Mouse (Mus musculus): ENCODE measurements around the gene Acsf3. TPM values are rescaled to one million over a fixed set of nuclear protein-coding genes. Genes with fewer than 3 reads are reported as not detected.
A peak's percentile ranks its signal among the peaks of the same experiment; 100 is the strongest.

Gene Acsf3
- polyA plus RNA-seq, 1 experiment from 2014 or later, result 17.4 TPM

DNA sequence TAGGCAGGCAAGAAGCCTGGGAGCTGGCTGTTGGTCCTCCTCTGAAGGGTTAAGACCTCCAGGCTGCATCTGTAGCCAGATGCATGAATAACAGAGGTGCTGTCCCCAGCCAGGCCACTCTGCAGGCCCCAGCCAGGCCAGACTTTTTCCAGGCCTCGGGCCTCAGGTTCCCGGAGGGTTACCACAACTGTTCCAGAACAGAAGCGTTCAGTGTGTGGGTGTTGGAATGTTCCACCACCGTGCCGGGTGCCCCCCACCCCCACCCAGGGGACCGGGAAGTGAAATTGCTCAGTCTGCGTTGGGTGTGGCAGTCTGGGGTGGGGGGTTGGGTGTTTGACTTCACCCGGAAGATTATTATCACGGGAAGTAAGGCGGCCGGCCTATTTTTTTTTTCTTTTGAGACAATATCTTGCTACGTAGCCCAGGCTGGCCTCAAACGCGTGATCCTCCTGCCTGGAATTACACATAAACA lies 12.0 kb upstream of the Acsf3 start:
- H3K27ac ChIP-seq, result no peak overlapping the region
- 0 out of 2 replicates have a peak, but pooled peaks cover 14% of the 10 kb centered on the region for H3K27me3 ChIP-seq
- no peak for ATAC-seq (ENCODE audit: low FRiP score)
- no peak overlapping the region for H3K4me2 ChIP-seq
- no peak overlapping the region for H3K4me3 ChIP-seq
- no peaks in the 10 kb centered on the region for H3K36me3 ChIP-seq
- WGBS, result 91% methylated on average over 14 of the region's 14 CpGs
- no peak overlapping the region for H3K9ac ChIP-seq
- H3K4me1 ChIP-seq (replicated peaks), result peaks cover 44% of the 10 kb centered on the region
- no peaks in the 10 kb centered on the region for H3K9me3 ChIP-seq

DNA sequence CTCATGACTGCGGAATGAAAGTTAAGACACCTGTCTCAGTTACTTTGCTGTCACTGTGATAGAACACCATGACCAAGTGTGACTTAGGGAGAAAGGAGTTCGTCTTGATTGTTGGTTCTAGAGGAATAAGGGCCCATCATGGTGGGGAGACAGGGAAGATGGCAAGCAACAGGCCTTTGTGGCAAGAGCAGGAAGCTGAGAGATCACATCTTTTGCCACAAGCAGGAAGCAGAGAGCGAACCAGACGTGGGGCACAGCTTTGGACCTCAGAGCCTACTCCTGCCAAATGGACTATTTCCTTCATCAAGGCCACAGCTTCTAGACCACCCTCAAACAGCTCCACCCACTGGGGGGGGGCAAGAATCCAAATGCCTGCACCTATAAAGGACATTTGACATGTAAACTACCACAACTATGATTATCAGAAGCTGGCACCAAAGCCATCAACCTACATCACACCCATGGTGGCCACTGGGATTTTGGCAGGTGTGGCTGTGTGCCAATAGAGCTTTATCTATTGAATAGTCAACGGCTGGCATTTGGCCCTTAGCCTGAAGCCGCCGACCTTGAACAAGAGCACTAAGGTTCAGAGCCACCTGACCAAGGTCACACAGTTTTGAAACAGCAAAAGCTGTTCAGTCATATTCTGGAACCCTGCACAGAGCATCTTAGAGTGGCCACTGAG lies 10.4 kb upstream of the Acsf3 start:
- no peak overlapping the region for H3K4me3 ChIP-seq
- ATAC-seq (ENCODE audit: low FRiP score), result no peak
- H3K27ac ChIP-seq, result no peak overlapping the region
- H3K9me3 ChIP-seq, result no peaks in the 10 kb centered on the region
- peaks cover 17% of the 10 kb centered on the region; the same call in 1 of the 2 replicates for H3K27me3 ChIP-seq
- H3K36me3 ChIP-seq, result no peaks in the 10 kb centered on the region
- H3K4me1 ChIP-seq (replicated peaks), result peaks cover 45% of the 10 kb centered on the region
- H3K9ac ChIP-seq, result no peak overlapping the region
- H3K4me2 ChIP-seq, result no peak overlapping the region
- WGBS, result 89% methylated on average over 7 of the region's 7 CpGs

DNA sequence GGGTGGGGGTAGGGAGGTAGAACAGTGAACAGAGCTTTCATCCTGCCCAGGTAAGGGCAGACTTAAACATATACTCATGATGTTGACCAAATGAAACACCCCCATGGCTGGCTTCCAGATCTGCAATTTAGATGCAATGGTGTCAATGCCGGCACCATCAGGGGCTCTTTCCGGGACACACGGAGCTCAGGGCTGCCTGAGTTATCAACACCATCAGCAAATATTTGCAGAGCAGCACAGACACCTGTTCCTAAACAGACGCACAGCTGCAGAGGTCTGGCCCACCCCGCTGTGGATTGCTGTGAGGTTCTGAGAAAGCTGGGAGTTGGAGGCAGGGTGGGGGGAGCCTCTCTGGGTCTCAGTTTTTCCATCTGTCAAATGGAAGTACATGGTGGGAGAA lies 9.1 kb upstream of the Acsf3 start:
- no peak overlapping the region for H3K4me2 ChIP-seq
- ATAC-seq (ENCODE audit: low FRiP score), result no peak
- peaks cover 26% of the 10 kb centered on the region; the same call in 1 of the 2 replicates for H3K27me3 ChIP-seq
- 72% methylated on average over 5 of the region's 5 CpGs for WGBS
- no peak overlapping the region for H3K27ac ChIP-seq
- H3K4me3 ChIP-seq, result no peak overlapping the region
- no peak overlapping the region for H3K9ac ChIP-seq
- no peaks in the 10 kb centered on the region for H3K9me3 ChIP-seq
- H3K4me1 ChIP-seq (replicated peaks), result peaks cover 36% of the 10 kb centered on the region
- H3K36me3 ChIP-seq, result no peaks in the 10 kb centered on the region

- 55% methylated on average over 8 of the region's 8 CpGs for WGBS
Observed at GRCm38 (mm10) chr8:122766647-122767200, 8.6 kb upstream of the Acsf3 start.

GRCm38 (mm10) chr8:122767229-122767628 lies 8.1 kb upstream of the Acsf3 start:
- peaks cover 19% of the 10 kb centered on the region; the same call in 1 of the 2 replicates for H3K27me3 ChIP-seq
- WGBS, result 36% methylated on average over 9 of the region's 9 CpGs
- ATAC-seq (ENCODE audit: low FRiP score), result no peak

More at GRCm38 (mm10) chr8:122766647-122767200, 8.6 kb upstream of the Acsf3 start:
- Histone ChIP-seq H3K9me3 (no peaks in the 10 kb centered on the region), H3K4me2 (no peak overlapping the region), H3K36me3 (no peaks in the 10 kb centered on the region), H3K4me1 (replicated peaks) (peaks cover 36% of the 10 kb centered on the region), H3K27ac (0 out of 2 replicates have a peak overlapping the region, but pooled peaks have one; percentile 9), H3K9ac (no peak overlapping the region), H3K27me3 (peaks cover 21% of the 10 kb centered on the region; the same call in 1 of the 2 replicates), H3K4me3 (no peak overlapping the region)
- ATAC-seq (ENCODE audit: low FRiP score), result no peak

DNA sequence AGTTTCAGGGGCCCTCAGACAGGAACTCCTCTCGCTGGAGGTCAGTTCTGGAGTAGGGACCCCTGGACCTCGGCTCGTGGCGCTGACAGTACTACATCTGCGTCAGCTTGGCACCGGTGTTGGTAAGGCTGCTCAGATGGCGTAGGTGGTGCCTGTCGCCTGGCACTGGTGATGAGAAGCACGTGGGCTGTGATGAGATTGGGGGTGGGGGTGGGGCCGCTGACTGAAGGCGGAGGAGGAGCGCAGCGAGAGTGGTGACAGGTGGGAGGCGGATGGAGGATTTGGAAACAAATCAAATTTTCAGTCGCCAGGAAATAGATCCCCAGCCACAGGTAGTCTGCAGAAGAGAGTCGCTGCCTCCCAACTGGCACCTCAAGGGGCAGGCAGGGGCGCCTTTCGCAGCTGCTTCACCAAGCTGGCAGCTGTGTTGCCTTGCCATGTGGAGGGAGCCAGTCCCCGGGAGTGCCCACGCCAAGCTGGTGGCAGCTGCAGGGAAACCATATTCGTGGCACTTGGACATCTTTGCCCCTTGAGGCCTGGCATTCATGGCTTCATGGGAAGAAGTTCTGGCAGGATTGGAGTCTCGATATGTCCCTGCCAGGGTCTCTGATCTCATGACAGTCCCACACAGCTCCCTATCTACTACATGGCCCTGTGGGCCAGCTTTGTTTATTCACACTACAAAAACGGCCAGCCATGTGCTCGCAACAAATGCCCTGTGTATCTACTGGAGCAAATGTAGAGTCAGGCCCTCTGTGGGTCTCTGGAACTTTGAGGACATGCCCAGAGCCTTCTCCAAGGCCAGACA lies 5.8 kb upstream of the Acsf3 start:
- 57% methylated on average over 24 of the region's 24 CpGs for WGBS
- H3K9ac ChIP-seq, result no peak overlapping the region
- H3K4me3 ChIP-seq, result no peak overlapping the region
- peaks cover 34% of the 10 kb centered on the region; the same call in 1 of the 2 replicates for H3K27me3 ChIP-seq
- peak overlapping the region; percentile 35 for H3K27ac ChIP-seq
- H3K4me2 ChIP-seq, result no peak overlapping the region
- H3K9me3 ChIP-seq, result no peaks in the 10 kb centered on the region
- peaks cover 27% of the 10 kb centered on the region for H3K4me1 ChIP-seq (replicated peaks)
- no peaks in the 10 kb centered on the region for H3K36me3 ChIP-seq
- peak; percentile 50; the same call in 1 of the 2 replicates for ATAC-seq (ENCODE audit: low FRiP score)

More at GRCm38 (mm10) chr8:122767229-122767628, 8.1 kb upstream of the Acsf3 start:
- H3K4me1 ChIP-seq (replicated peaks), result peaks cover 34% of the 10 kb centered on the region
- H3K36me3 ChIP-seq, result no peaks in the 10 kb centered on the region
- 0 out of 2 replicates have a peak overlapping the region, but pooled peaks have one; percentile 9 for H3K27ac ChIP-seq
- no peak overlapping the region for H3K9ac ChIP-seq
- no peak overlapping the region for H3K4me2 ChIP-seq
- no peaks in the 10 kb centered on the region for H3K9me3 ChIP-seq
- no peak overlapping the region for H3K4me3 ChIP-seq

GRCm38 (mm10) chr8:122772431-122773060 lies 2.7 kb upstream of the Acsf3 start:
- no peaks in the 10 kb centered on the region for H3K9me3 ChIP-seq
- peaks cover 35% of the 10 kb centered on the region; the same call in 1 of the 2 replicates for H3K27me3 ChIP-seq
- no peak overlapping the region for H3K27ac ChIP-seq
- no peaks in the 10 kb centered on the region for H3K36me3 ChIP-seq
- H3K9ac ChIP-seq, result no peak overlapping the region
- 35% methylated on average over 10 of the region's 10 CpGs for WGBS
- H3K4me2 ChIP-seq, result no peak overlapping the region
- peaks cover 35% of the 10 kb centered on the region for H3K4me1 ChIP-seq (replicated peaks)
- no peak overlapping the region for H3K4me3 ChIP-seq
- ATAC-seq (ENCODE audit: low FRiP score), result no peak

DNA sequence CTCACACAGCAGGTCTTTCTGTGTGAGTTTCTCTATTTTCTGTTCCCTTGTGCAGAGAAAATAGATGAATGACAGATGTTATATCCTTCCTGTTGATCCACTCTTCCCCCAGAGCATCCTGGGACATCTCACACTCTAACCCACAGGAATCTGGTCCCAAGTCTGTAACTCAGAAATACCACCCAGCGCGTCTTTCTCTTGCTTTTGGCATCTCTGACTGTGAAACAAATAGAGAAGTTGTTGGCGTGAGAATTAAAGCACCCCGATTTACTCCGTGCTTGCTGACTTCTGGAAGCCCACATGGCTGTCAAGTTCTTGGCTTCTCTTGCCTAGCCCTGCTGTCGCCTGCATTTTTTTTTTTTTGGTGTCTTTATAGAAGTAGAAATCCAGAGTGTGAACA lies 2.4 kb downstream of the Acsf3 start:
- H3K4me3 ChIP-seq, result no peak overlapping the region
- no peak overlapping the region for H3K4me2 ChIP-seq
- H3K4me1 ChIP-seq (replicated peaks), result peaks cover 18% of the 10 kb centered on the region
- H3K27me3 ChIP-seq, result peaks cover 14% of the 10 kb centered on the region; the same call in 1 of the 2 replicates
- no peak overlapping the region for H3K9ac ChIP-seq
- no peaks in the 10 kb centered on the region for H3K9me3 ChIP-seq
- WGBS, result 91% methylated on average over 6 of the region's 6 CpGs
- no peak overlapping the region for H3K27ac ChIP-seq
- ATAC-seq (ENCODE audit: low FRiP score), result no peak
- H3K36me3 ChIP-seq, result peaks cover 29% of the 10 kb centered on the region

DNA sequence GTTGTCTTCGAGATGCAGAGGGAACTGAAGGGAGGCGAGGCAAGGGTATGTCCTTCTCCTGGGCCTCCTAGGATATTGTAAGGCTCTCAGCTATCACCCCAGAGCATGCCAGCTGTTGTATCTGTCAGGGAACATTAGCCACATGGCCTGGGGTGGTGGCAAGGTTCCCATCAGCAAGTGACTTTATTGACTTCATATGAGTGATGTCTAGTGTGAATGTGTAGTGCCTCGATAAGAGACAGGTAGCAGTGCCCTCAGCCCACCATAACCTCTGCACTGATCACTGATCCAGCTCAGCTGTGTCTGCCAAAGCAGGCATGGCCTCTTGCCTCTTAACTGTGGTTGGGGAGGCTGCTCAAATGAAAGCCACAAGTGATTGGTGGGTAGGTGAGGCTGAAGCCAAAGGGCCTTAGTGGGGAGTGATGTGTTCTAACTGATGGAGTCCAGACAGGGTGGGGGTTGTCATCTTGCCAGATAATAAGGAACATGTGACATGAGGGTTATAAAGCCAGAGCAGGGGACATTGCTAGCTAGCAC lies 3.5 kb downstream of the Acsf3 start:
- Histone ChIP-seq H3K36me3 (peaks cover 38% of the 10 kb centered on the region), H3K4me1 (replicated peaks) (peaks cover 18% of the 10 kb centered on the region), H3K4me3 (no peak overlapping the region), H3K27ac (no peak overlapping the region), H3K4me2 (no peak overlapping the region), H3K27me3 (peaks cover 10% of the 10 kb centered on the region; the same call in 1 of the 2 replicates), H3K9ac (no peak overlapping the region), H3K9me3 (no peaks in the 10 kb centered on the region)
- 85% methylated on average over 3 of the region's 3 CpGs for WGBS
- ATAC-seq (ENCODE audit: low FRiP score), result no peak

DNA sequence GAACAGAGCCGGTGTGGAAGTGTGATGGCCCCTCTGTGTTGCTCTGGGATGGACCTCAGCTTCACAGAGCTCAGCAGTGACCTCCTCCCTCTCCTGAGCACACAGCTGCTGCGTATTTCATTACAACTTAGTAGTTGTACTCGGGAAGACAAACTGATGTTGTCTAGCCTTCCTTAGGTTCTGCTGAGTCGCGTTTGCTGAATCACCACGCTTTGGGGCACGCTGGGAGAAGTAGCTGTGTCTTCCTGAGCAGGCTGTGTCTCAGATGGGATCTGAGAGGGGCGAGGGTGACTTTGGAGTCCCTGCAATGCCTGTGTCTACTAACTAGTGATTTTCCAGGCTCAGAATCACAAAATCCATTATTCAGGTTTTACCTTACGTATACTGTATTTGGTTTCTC lies 4.0 kb downstream of the Acsf3 start:
- Histone ChIP-seq H3K36me3 (peaks cover 43% of the 10 kb centered on the region), H3K4me2 (no peak overlapping the region), H3K27ac (no peak overlapping the region), H3K27me3 (0 out of 2 replicates have a peak, but pooled peaks cover 6% of the 10 kb centered on the region), H3K4me1 (replicated peaks) (peaks cover 18% of the 10 kb centered on the region), H3K9me3 (no peaks in the 10 kb centered on the region), H3K4me3 (no peak overlapping the region), H3K9ac (no peak overlapping the region)
- 86% methylated on average over 9 of the region's 9 CpGs for WGBS
- no peak for ATAC-seq (ENCODE audit: low FRiP score)

GRCm38 (mm10) chr8:122784756-122785155 lies 9.5 kb downstream of the Acsf3 start:
- H3K9me3 ChIP-seq, result no peaks in the 10 kb centered on the region
- ATAC-seq (ENCODE audit: low FRiP score), result no peak
- no peak overlapping the region for H3K4me3 ChIP-seq
- no peak overlapping the region for H3K4me2 ChIP-seq
- no peaks in the 10 kb centered on the region for H3K27me3 ChIP-seq
- H3K9ac ChIP-seq, result no peak overlapping the region
- no peak overlapping the region for H3K27ac ChIP-seq
- 77% methylated on average over 1 of the region's 1 CpGs for WGBS
- no peaks in the 10 kb centered on the region for H3K4me1 ChIP-seq (replicated peaks)
- H3K36me3 ChIP-seq, result peaks cover 95% of the 10 kb centered on the region
